Mouse (Mus musculus): Measurements from ENCODE around the gene Fgfbp1. TPM values are rescaled to one million over a fixed set of nuclear protein-coding genes. Genes with fewer than 3 reads are reported as not detected.

Fgfbp1 gene
- 4.0 and 8.2 TPM in 2 replicates for polyA plus RNA-seq (2012; rRNA removed)

DNA sequence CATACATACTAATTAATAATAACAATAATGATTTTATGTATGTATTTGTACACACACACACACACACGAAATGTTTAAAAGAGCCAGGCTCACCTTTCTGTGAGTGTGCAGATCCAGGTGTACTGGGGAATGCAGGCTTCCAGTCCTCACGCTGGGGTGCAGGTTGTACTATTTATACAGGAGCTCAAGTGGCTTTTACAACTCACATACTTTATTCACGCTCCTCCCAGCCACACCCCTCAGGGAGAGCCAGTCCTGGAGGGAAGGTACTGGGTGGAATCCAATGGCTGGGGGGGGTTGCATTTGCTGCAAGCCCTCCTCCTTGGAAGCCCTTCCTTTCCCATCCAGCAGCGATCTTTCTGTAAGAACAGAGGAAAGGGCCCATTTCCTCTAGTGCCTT is at the start of gene Fgfbp1:
Fgfbp1 (minus strand) TSS at position 160 of the 400 bp plus-strand sequence.

Other genes starting within 250 kb of the Fgfbp1 start
- gene Bst1, start 162.9 kb downstream of the Fgfbp1 start, polyA plus RNA-seq (2012; rRNA removed), result 0.16 and 0.36 TPM in 2 replicates
- 46.2 and 47.2 TPM in 2 replicates for gene Fbxl5, start 160.1 kb downstream of the Fgfbp1 start, polyA plus RNA-seq (2012; rRNA removed)
- 2.2 and 2.6 TPM in 2 replicates for gene Cd38, start 113.2 kb downstream of the Fgfbp1 start, polyA plus RNA-seq (2012; rRNA removed)
- gene Gm7879, start 68.6 kb downstream of the Fgfbp1 start, polyA plus RNA-seq (2012; rRNA removed), result 0.45 and 0.58 TPM in 2 replicates
- gene Prom1, start 120.3 kb upstream of the Fgfbp1 start, polyA plus RNA-seq (2012; rRNA removed), result 30.9 and 35.5 TPM in 2 replicates
- gene Tapt1, start 244.8 kb upstream of the Fgfbp1 start, polyA plus RNA-seq (2012; rRNA removed), result 42.1 and 43.1 TPM in 2 replicates